37 mouse cellular contexts compared by ENCODE assay signal in the genomic region with DNA sequence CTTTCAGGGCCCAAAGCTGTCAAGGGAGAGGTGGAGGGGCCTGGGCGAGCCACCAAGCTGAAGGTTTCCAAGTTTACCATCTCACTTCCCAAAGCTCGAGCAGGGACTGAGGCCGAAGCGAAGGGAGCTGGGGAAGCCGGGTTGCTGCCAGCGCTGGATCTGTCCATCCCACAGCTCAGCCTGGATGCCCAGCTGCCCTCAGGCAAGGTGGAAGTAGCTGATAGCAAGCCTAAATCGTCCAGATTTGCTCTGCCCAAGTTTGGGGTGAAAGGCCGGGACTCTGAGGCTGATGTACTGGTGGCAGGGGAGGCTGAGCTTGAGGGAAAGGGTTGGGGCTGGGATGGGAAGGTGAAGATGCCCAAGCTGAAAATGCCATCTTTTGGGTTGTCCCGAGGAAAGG. TPM values are rescaled to one million over a fixed set of nuclear protein-coding genes. Genes with fewer than 3 reads are reported as not detected.
"Had no signal": no experiment of that assay in that cellular context is flagged by ENCODE, and none has a peak within 500 bp of the region (broad histone marks: within the 10 kb centered on the region; RNA-seq: fewer than 3 reads in every experiment).

No protein-coding gene starts in this region.

- H3K4me3 ChIP-seq: heart, embryonic 10.5 days; heart, embryonic 12.5 days; heart, embryonic 13.5 days; heart, embryonic 15.5 days; hindbrain, embryonic 10.5 days; hindbrain, embryonic 12.5 days; hindbrain, embryonic 13.5 days; hindbrain, embryonic 15.5 days; intestine, embryonic 15.5 days; kidney, embryonic 15.5 days; layer of hippocampus, adult 2 months had no signal

- H3K27me3 ChIP-seq: heart, embryonic 12.5 days; heart, embryonic 13.5 days; heart, embryonic 15.5 days; hindbrain, embryonic 12.5 days; hindbrain, embryonic 13.5 days; hindbrain, embryonic 15.5 days; intestine, embryonic 15.5 days; kidney, embryonic 15.5 days had no signal

- H3K9ac ChIP-seq: heart, embryonic 12.5 days; heart, embryonic 13.5 days; heart, embryonic 15.5 days; hindbrain, embryonic 12.5 days; hindbrain, embryonic 13.5 days; hindbrain, embryonic 14.5 days; hindbrain, embryonic 15.5 days; intestine, embryonic 15.5 days; kidney, embryonic 15.5 days had no signal

- H3K36me3 ChIP-seq: heart, embryonic 15.5 days; hindbrain, embryonic 12.5 days; hindbrain, embryonic 13.5 days; hindbrain, embryonic 15.5 days; intestine, embryonic 15.5 days had no signal

- ATAC-seq: hindbrain, embryonic 16.5 days; hindbrain, postnatal 0 days; inflammation-experienced regulatory T-cells, adult 6 months; intestine, embryonic 15.5 days; intestine, embryonic 16.5 days; intestine, postnatal 0 days had no signal

- H3K4me2 ChIP-seq: heart, embryonic 11.5 days; heart, embryonic 12.5 days; heart, embryonic 13.5 days; heart, embryonic 15.5 days; hindbrain, embryonic 12.5 days; hindbrain, embryonic 13.5 days; hindbrain, embryonic 14.5 days; hindbrain, embryonic 15.5 days; intestine, embryonic 15.5 days; kidney, embryonic 15.5 days had no signal

- DNase-seq: heart, postnatal 10 days; heart, postnatal 14 days; heart, postnatal 36 days; heart, postnatal 4 days; kidney, adult 11 months; kidney, adult 18-20 months; kidney, adult 2 months; kidney, adult 8-10 months; kidney, adult 9 months; kidney, postnatal 10 days; kidney, postnatal 14 days; kidney, postnatal 25 days; kidney, postnatal 36 days; kidney, postnatal 4 days; layer of hippocampus, adult 9-11 months; layer of hippocampus, postnatal 36 days had no signal

- H3K9me3 ChIP-seq: heart, embryonic 13.5 days; heart, embryonic 15.5 days; hindbrain, embryonic 13.5 days; hindbrain, embryonic 15.5 days; intestine, embryonic 15.5 days; kidney, embryonic 15.5 days had no signal

- H3K4me1 ChIP-seq: heart, embryonic 13.5 days; heart, embryonic 15.5 days; hindbrain, embryonic 12.5 days; hindbrain, embryonic 13.5 days; hindbrain, embryonic 15.5 days; intestine, embryonic 15.5 days had no signal

- H3K27ac ChIP-seq: heart, embryonic 10.5 days; heart, embryonic 13.5 days; heart, embryonic 15.5 days; hindbrain, embryonic 10.5 days; hindbrain, embryonic 12.5 days; hindbrain, embryonic 13.5 days; hindbrain, embryonic 14.5 days; hindbrain, embryonic 15.5 days; hindbrain, postnatal 0 days; intestine, embryonic 15.5 days; kidney, embryonic 15.5 days; kidney, postnatal 0 days; layer of hippocampus, adult 2 months had no signal

RNA-seq across cellular contexts. Expression of a gene that starts 4.8 kb away (rescaled TPM):
- total RNA-seq: hematopoietic stem cell, adult 5-6 weeks; layer of hippocampus, adult 18-20 months; layer of hippocampus, postnatal 36 days had no signal
